Mouse (Mus musculus): ENCODE results near the gene Parm1.

The Parm1 gene

DNA sequence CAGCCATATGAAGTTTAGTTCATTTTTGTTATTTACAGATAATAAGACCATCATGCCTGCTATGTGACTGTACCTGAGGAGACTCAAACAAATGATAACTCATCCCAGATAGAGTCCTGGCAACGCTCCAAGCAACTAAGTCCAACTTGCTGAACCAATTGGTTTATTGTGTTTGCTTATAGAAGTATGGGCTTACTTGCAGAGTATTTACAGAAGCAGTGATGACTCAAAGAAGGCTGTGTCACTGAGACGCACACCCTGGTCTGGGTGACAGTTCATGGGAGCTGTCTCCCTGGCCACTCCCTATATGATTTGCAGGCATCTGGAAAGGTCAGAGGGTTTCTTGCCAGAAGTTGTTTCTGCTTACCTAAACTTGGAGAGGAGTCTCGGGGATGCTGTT lies 49.2 kb downstream of the Parm1 start:
- in situ Hi-C loops (cut with MboI, MseI), result no loop called here

DNA sequence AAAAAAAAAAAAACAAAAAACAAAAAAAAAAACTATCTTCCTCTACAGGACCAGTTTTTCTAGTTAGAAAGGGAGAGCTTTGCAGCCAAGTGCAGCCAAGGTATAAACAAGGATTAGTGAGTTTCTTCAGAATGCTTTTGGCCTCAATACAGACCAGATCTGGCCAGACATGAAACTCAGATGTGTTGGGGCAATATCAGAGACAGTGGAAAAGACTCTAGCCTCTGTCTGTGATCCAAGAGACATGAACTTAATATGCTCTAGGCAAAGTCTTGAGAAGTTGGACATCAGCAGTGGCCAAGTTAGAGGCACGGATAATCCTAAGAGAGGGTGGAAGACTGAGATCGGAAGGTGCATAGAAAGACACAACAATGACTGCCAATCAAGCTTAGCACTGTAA lies 56.8 kb downstream of the Parm1 start:
- in situ Hi-C loops (cut with MboI, MseI), result no loop called here

DNA sequence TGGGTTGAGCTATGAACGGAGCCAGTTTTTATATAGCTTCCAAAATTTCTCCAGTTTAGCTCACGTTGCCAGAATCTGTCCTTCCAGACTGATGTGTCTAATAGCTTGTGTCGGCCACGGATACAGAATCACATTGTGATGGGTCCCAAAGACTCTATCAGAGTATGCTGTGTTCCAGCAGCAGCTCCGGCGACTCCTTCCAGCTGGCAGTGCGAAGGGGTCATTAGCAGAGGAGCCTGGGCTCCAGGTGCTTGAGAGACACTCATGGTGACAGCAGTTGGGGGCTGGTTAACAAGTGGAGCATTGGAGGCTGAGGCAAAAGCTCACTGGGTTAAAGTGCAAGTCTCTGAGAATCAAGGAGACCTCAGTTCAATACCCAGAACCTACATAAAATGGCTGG lies 61.5 kb downstream of the Parm1 start:
- in situ Hi-C loops (cut with MboI, MseI), result no loop called here

DNA sequence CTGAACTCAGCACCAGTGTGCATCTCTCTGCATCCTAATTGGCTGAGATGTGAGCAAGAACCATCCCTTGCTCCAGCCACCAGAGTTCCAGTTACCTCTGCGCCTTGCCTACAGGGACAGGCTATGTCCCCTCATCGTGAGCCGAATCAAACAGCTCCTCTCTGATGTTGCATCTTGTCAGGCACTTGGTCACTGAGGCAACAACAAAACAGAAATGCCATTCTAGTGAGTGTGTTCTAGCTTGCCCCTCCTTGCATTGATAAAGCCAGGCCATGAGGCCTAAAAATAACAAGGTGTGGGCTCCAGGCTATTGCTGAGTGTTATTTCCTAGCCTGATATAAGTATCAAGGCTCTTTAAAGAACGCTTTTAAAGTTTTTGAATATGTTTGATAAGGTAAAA lies 64.4 kb downstream of the Parm1 start:
- in situ Hi-C loops (cut with MboI, MseI), result no loop called here

DNA sequence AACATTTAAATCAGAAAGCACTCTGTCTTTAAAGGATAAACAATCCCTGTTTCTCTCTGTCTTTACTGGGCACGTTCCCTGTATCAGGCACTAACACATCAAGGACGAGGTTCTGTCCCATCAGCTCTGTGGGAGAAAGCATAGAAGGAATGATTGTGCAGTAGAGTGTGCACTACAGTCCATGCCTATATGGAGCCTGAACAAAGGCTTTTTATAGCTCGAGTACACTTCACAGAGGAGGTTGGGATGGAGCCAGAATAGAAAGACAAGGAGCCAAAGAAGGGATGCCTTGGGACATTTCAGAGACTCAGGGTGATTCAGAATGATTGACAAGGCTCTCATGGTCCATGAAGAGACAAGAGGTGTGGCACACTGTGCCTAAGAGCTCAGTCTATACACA lies 68.8 kb downstream of the Parm1 start:
- in situ Hi-C loops (cut with MboI, MseI), result no loop called here

DNA sequence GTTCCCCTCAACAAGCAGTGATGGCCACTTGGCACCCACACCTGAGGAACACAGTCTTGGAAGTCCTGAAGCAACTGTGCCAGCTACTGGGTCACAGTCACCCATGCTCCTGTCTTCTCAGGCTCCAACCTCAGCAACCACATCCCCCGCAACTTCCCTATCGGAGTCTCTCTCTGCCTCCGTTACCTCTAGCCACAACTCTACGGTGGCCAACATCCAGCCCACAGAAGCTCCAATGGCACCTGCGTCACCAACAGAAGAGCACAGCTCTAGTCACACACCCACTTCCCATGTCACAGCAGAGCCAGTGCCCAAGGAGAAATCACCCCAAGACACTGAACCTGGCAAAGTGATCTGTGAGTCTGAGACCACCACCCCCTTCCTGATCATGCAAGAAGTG lies 76.7 kb downstream of the Parm1 start:
- in situ Hi-C loops (cut with MboI, MseI), result no loop called here

DNA sequence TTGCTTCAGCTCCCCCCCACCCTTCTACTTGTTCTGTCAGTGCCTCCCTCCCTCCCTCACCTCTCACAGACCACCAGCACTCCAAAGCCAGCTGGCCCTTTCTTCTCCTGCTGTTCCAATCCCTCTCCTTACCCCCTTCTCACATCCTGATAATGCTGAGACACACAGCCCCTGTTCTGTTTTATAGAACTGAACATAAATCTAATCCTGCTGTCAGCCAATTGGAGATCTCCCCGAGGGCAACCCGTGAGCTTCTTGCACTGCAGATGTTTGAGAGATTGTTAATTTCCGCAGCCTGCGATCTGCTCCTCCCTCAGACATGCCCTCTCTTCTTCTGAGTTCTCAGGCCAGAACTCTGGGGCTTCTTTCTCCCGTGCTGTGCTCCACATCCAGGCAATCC lies 79.8 kb downstream of the Parm1 start:
- in situ Hi-C loops (cut with MboI, MseI), result no loop called here

DNA sequence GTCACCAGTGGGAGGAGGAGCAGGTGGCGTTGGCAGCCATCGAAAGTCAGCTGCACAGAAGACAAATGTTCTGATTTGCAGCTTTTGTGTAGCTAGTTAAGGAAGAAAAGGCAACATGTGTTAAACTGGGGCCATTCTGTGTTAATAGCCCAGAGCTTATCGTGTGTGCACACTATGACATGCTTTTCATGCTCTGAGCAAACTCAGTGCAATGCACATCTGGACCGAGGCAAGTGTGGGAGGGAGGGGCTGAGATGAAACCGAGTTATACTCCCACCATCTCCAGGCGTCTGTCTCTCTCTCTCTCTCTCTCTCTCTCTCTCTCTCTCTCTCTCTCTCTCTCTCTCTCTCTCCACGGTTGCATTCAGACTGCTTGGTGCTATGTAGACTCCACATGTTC lies 82.4 kb downstream of the Parm1 start:
- in situ Hi-C loops (cut with MboI, MseI), result no loop called here

DNA sequence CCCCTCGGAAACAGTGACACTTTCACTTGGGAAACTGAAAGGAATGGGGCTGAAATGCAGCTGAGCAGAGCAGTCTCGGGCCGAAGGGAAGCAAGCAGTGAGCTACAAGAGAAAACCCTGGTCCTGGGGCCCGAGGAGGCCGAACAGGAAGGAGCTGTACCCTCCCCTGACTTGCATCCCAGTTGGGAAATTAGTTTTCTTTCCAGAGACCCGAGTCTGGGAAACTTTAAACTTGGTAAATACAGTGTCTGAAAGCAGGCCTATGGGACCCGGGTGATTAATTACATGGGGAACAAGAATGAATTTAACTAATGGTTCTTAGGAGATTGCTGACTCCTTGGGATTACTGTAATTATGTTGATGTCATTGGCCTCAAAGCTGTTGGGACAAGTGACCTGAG lies 85.9 kb downstream of the Parm1 start:
- in situ Hi-C loops (cut with MboI, MseI), result no loop called here

DNA sequence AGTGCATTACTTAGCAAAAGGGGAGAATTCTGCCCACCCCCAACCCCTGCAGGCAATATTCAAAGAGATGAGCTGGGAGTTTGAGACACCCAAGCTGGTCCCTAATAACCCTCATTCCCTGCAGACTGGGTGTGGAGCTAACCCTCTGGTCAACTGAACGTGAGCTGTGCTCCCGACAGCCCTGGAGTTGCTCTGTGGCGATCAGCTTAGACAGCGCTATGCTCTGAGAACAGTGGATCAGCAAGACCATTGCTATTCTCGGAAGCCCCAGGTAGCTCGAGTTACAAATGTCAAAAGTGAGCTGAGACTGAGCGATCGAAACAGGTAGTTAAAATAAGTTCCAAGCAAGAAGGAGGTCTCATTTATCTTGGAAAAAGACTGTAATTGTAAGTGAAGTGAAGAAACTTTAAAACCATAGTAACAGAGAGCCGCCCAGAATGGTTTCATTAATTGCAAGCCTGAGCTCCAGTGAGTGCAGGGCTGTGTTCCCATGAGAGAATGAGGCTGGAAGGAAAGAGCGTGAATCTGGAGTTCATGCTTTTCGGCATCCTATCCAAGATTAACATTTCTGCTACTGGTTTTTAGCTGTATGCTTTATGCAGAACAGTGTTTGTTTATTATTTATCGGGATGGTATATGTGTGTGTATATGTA lies 86.5 kb downstream of the Parm1 start:
- in situ Hi-C loops (cut with MboI, MseI), result no loop called here

DNA sequence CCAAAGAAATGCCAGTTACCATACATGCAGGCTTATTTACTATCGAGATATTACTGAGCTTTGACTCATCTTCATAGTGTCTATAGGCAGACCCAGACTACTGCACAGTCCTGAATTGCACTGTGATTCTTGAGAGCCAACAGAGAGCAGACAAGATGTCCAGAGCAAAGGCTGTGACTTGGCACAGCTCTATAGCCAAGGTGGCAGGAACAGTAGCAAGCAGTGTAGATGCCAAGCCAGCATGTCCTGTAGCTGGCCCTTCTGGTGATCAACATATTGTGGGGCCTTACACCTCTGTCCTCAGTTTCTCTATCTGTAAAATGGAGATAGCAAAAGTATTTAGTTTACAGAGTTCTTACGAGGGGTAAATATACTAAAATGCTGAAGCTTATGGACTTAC lies 89.8 kb downstream of the Parm1 start:
- in situ Hi-C loops (cut with MboI, MseI), result no loop called here

DNA sequence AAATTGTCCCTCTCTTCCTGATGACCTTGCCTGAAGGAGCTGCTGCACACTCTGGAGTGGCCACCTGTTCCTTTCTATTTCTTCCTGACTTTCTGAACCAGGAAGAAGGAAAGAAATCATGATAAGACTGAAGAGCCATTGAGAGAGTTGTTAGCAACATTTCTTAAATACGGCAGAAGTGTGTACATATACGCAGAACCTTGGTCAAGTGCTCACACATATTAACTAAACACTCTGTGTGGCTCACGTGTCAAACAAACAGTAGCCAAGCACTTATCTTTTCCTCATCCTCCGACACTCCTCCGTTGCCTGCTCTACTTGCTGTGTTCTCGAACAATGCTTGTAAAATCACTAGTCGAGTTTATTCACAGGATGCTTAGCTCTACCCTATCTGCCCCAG lies 90.4 kb downstream of the Parm1 start:
- in situ Hi-C loops (cut with MboI, MseI), result no loop called here

DNA sequence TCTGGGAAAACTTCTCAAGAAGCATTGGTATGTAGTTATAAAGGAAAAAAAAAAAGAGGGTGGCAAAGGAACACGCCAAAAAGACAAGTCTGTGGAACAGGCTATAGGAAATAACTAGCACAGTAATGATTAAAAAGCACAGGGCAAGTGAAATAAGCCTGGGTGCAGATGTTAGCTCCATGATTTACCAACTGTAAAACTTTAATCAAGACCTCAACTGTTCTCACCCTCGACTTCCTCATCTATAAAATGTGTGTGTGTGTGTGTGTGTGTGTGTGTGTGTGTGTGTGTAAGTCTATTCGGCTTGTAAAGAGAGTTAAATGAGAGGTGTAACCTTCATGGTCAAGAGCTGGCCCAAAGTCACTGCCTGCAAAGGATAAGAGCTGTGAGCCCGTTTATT lies 91.6 kb downstream of the Parm1 start:
- in situ Hi-C loops (cut with MboI, MseI), result no loop called here

DNA sequence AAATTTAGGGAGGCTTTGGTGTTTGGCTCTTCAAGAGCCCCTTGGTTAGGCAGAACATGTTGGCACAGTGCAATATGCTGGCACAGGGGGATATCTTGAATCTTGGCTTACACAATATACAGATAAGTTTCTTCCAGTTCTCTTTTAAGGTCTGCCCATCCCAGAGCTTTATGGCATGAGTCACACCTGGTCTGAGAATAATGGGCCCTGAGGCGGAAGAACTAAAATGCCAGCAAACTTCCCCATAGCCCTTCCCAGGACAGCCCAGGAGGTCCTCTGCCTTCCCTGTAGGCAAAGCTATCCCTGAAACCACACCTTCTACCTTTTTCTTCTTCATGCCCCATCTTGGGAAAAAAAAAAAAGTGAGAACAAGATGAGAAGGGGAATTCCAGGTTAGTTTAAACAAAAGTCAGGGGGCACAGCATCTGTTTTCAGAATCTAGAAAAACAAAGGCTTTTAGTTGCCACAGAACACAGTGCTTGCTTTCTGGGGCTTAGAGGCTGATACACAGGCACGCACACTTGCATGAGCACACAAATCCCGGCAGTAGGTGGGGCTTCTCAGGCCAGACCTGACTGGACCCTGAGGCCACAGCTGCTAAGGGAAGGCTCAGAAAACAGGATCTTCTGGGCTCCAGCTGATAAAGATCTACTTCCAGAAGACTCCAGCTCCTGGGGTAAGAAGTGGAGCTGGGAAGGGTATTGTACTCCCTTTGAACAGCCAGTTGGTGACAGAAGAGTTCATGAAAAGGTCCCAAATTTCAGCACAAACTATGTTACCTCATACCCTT lies 92.3 kb downstream of the Parm1 start:
- in situ Hi-C loops (cut with MboI, MseI), result no loop called here

DNA sequence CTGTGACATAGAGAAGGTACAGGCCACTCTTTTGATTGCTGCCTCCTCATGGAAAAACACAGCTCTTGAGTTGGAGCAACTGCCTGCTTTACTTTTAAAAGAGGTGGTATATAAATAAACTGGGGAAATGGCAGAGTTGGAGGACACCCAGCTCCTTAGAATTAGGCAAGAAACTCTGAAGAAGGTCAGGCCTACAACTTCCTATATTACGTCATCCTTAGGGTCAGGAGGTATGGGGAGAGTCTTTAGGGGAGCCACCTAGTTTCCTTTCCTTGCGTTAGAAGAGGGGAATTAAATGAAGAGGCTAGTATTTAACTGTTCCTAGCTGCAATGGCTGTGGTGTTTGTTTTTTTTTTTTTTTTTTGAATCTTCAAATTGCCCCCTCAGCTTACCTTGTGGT lies 93.1 kb downstream of the Parm1 start:
- in situ Hi-C loops (cut with MboI, MseI), result no loop called here

DNA sequence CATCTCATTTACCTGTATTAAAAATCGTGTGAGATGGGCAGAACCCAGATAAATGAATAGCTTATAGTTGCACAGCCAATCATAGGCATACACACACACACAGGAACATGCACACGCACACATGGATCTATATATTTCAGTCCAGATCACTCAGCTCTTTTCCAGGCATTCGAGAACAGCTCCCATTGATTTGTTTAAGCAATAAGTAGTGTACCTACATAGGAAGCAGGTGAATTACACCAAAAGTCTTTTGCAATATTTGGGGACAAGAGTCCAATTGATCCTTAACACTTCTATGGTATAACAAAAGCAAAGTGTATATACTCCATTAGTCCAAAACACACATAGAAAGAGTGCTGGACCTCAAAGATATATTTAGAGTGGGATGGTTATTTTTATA lies 94.2 kb downstream of the Parm1 start:
- in situ Hi-C loops (cut with MboI, MseI), result no loop called here

DNA sequence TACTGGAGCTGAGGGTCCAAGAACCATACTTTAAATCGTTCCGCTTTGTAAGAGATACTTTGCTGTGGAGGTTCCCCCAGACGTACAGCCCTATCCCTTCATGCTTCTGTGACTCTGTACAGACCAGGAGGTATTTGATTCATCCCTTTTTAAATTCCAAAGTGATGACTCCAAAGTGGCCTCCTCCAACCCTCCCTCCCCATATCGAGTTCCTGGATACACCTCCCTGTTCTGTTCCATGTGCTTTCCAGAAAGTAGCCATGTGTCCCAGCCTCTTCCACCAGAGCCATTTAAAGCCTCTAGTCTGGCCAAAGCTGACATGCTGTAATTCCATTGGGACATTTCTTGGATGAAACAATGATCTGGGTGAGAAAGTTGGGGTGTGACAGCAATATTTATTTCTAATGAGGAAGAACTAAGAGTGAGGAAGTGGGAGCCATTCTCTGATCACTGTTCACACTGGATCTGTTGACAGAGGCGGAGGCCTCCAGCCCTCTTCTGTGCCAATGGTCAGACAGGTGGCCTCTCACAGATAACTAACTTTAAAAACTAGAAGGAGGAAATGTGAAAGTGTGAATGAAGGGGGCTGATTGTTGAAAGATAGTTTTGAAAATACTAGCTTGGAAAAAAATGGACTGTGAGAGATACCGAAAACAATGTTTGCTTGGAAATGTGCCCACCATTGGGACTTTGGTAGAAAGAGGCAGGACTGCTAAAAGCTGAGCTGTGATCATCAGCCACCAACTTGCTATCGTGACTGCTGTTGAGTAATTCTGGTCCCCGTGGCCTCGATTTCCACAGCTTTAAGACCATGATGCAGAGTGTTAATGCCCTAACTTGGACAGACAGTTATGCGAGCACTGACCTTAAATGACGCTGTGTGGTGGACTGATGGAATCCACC lies 100.2 kb downstream of the Parm1 start:
- in situ Hi-C loops (cut with MboI, MseI), result no loop called here

DNA sequence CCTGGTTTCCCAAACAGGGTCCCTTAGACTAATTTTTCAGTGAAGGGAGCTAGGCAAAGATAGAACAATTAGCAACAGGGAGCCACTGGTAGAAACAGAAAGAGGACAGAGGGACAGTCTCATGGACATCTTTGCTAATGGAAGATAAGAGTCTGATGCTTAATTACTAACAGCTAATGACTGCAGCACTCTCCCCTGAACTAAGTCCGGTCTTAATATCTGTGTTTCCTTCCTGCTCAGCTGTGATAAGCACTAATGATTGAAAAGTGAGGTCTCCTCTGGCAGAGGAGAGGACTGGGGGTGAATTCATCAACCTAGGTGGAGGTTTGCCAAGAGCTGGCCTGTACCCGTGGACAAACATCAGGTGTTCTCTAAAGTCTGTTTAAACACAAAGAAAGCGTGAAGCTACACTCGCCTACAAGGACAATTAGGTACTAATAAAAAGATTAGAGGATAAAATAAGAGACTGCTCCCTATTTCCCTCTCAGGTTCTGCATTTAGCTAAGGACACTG lies 101.3 kb downstream of the Parm1 start:
- in situ Hi-C loops (cut with MboI, MseI), result no loop called here

DNA sequence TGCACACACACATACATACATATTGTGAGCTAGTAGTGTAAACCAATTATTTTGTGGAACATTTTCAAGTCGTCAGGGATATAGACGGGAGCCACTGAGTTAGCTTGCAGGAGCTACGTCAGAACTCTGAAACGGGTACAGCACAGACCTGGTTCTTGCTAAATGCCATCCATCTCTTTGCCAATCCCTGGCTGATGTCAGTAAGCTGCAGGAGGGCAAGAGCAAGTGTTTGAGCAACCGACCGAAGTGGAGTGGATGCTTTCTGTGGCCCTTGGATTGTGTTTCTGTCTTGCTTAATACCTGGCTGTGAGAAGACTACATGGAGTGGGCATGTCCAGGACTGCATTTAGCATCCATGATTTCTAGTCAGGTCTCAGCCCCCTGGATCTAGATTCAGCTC lies 103.8 kb downstream of the Parm1 start:
- in situ Hi-C loops (cut with MboI, MseI), result no loop called here

DNA sequence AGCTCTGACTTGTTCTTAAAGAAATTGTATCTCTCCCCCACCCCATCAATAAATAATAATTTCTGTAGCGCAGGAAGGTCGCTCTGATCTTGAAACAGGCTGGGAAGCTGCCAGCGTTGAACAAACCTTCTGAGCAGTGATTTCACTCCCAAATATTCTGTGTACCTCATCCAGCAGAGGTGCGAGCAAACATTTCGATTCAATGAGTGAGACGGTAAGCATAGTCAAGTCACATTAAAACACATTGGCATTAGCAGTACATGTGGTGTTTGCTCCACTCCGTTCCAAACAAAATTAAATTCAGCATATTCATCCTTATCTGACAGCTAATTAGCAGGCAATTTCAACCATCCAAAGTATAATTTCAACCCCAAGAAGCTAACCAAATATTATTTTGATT lies 109.4 kb downstream of the Parm1 start:
- in situ Hi-C loops (cut with MboI, MseI), result no loop called here

DNA sequence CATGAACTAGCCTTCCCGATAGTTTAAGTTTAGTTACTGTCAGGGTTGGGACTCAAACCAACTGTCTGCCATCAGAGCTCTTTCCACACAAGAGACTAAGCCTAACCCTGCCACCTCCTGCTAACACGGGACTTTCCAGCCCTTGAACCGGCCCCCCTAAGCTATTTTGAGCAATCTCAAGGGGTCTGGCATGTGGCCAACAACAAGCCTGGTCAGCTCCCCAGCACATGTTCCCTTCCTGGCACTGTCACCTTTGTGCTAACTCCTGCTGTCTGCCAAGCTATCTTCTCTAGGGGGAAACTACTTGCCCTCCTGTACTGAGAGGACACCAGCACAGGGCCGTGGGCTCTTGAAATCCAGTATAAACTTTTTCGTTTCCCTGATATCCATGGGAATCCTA lies 112.1 kb downstream of the Parm1 start:
- in situ Hi-C loops (cut with MboI, MseI), result no loop called here

DNA sequence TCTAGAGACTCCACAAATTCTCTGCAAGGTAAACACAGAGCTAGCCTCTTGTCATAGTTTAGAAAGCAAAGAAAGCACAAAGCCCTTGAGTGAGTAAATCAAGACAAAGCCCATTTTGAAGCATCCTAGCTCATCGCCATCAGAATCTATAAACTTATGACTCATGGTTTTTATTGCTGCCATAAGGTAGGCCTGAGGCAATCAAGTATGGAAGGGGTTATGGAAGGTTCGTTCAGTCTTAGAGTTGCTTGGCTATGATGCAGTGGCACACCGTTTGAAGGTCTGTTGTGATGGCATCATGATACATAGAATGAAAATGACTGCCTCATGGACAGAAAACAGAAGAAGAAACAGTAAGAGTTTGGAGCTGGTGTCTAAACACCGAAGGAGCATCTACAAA lies 133.9 kb downstream of the Parm1 start:
- in situ Hi-C loops (cut with MboI, MseI), result no loop called here

Data from T-helper 17 cell (primary cell).